Mouse (Mus musculus): Measurements from ENCODE around the gene Dync1li2.

- TF ChIP-seq CTCF (IDR thresholded peaks at IDR 0.05; ENCODE audit: low read depth, low read length): no peak
- no peak for TF ChIP-seq POLR2A (IDR thresholded peaks at IDR 0.05; ENCODE audit: extremely low read depth, insufficient read depth, low read length)
Measured at GRCm38 (mm10) chr8:104393767-104394166, 49.1 kb downstream of the Dync1li2 start.
